Mouse (Mus musculus): Measurements from ENCODE around the gene Neurl4.
"Not testable (repeated sequence)": the region's sequence is repeated elsewhere in the genome, so short reads cannot be mapped to it uniquely, and the experiment has no call there.

Neurl4 gene

GRCm38 (mm10) chr11:69953267-69953915 lies 52.5 kb downstream of the Neurl4 start:
- DNase-seq (ENCODE audit: low read depth, low spot score): no peak

DNA sequence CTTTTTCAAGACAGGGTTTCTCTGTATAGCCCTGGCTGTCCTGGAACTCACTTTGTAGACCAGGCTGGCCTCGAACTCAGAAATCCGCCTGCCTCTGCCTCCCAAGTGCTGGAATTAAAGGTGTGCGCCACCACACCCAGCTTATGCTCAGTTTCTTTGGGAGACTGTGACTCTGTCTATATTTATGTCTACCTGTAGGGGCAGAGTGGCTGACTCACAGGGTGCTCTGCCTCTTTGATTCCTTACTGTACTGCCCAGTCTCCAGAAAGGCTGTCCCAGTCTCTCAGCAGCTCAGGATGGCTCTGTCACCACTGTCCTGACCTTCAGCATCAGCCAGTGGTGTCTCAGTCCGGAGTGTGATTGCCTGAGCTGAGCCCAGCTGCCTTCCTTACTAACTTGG lies 54.7 kb downstream of the Neurl4 start:
- DNase-seq (ENCODE audit: low read depth, low spot score): not testable (repeated sequence)

- no peak for DNase-seq (ENCODE audit: low read depth, low spot score)
Measured at GRCm38 (mm10) chr11:69956218-69956617, 55.3 kb downstream of the Neurl4 start.

DNA sequence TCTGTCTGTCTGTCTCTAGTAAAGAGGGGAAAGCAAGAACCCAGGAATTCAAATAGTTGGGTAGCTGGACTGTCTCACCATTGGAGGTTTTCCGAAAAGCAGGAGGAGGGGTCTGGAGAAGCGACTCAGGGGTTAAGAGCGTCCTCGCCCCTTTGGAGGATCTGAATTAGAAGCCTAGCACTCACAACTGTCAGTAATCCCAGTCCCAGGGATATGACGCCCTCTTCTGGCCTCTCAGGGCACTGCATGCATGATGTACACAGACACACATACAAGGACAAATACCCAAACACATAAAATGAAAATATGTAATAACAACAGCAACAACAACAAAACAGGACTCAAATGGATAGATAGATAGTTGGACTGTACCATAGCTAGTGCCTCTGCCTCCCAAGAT lies 59.7 kb downstream of the Neurl4 start:
- DNase-seq (ENCODE audit: low read depth, low spot score): no peak

DNA sequence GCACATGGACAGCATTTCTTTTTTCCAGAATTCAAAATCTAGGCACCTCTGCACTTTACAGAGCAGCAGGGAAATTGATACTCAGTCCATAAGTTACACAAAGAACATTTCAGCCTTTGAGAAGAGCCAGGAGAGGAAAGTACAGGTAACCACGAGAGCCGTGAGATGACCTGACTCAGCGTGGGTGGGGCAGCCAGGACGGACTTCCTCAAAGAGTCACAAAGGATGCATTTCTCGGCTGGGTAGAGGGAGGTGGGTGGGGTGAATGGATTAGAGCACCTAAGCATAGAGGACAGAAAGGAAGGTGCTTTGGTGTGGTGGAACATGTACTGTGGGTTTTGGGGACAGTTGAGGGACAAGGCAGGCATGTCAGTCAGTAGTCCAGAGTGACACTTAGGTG lies 61.0 kb downstream of the Neurl4 start:
- no peak for DNase-seq (ENCODE audit: low read depth, low spot score)

Measured in forelimb bud, embryonic 11.5 days (tissue).